29 mouse cellular contexts compared by ENCODE assay signal in the genomic region with DNA sequence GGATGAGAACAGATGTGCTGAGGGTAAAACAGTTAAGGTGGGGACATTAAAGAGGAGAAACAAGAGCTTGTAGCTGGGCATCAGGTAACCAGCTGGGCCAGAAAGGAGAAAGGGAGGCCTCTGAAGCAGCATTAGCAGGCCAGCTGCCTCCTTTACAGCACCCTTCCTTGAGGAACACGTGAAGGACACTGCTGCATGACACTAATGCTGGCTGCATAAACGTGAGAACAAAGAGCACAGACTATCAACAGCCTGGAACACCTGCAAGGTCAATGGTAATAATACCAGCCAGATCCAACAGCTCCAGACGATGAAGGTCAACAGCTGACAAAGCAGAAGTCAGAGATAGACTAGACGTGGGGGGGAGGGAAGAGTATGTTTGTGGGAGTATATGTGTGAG. TPM values are rescaled to one million over a fixed set of nuclear protein-coding genes. Genes with fewer than 3 reads are reported as not detected.
DNase-seq lines count a peak whose midpoint lies in the region; ATAC-seq and TF ChIP-seq lines count a peak whose summit lies in the region.
"Had no signal": no experiment of that assay in that cellular context is flagged by ENCODE, and none has a peak within 500 bp of the region (broad histone marks: within the 10 kb centered on the region; RNA-seq: fewer than 3 reads in every experiment).

No protein-coding gene starts in this region.

- no peak overlapping the region for H3K4me2 ChIP-seq in heart, postnatal 0 days (ENCODE audit: low read depth, low read length)
- no peak overlapping the region for H3K4me2 ChIP-seq in intestine, embryonic 16.5 days (ENCODE audit: low read depth, low read length)
- H3K4me2 ChIP-seq: heart, embryonic 13.5 days; hindbrain, embryonic 14.5 days; neural tube, embryonic 15.5 days had no signal

- no peak overlapping the region for H3K9ac ChIP-seq in heart, postnatal 0 days (replicated peaks; ENCODE audit: low read depth, low read length)
- H3K9ac ChIP-seq in intestine, embryonic 16.5 days (ENCODE audit: low read depth, low read length), result no peak overlapping the region
- H3K9ac ChIP-seq: heart, embryonic 13.5 days; hindbrain, embryonic 14.5 days; neural tube, embryonic 15.5 days had no signal

- 23% methylated on average over 4 of the region's 4 CpGs for WGBS in heart, postnatal 0 days
- 38% methylated on average over 4 of the region's 4 CpGs for WGBS in intestine, embryonic 16.5 days
- WGBS in heart, embryonic 10.5 days, result 63% methylated on average over 4 of the region's 4 CpGs

- no peaks in the 10 kb centered on the region for H3K36me3 ChIP-seq in heart, postnatal 0 days (replicated peaks; ENCODE audit: control insufficient read depth, insufficient read depth, low read length)
- no peaks in the 10 kb centered on the region for H3K36me3 ChIP-seq in intestine, embryonic 16.5 days (ENCODE audit: control insufficient read depth, insufficient read depth, low read length)
- H3K36me3 ChIP-seq in heart, embryonic 10.5 days, result no peaks in the 10 kb centered on the region
- H3K36me3 ChIP-seq: G1E; heart, embryonic 13.5 days; midbrain, embryonic 10.5 days; neural tube, embryonic 15.5 days had no signal

- peak; percentile 67; the same call in 1 of the 2 replicates for ATAC-seq in heart, postnatal 0 days (ENCODE audit: insufficient read depth, low read depth)
- peak; percentile 78 for ATAC-seq in intestine, embryonic 16.5 days
- ATAC-seq: activated CD4-positive, CD25-positive, alpha-beta regulatory T cell, adult 4 months; CD4-positive, CD25-positive, alpha-beta regulatory T cell, adult 4 months; forebrain, embryonic 14.5 days; inflammation-experienced regulatory T-cells, adult 6 months; lung, postnatal 0 days; Patski had no signal

- 0 out of 2 replicates have a peak, but pooled peaks cover 8% of the 10 kb centered on the region for H3K4me1 ChIP-seq in heart, postnatal 0 days (ENCODE audit: control insufficient read depth, insufficient read depth)
- H3K4me1 ChIP-seq in intestine, embryonic 16.5 days (ENCODE audit: control insufficient read depth, insufficient read depth, low read length), result peaks cover 22% of the 10 kb centered on the region
- H3K4me1 ChIP-seq in heart, embryonic 10.5 days, result no peaks in the 10 kb centered on the region
- H3K4me1 ChIP-seq: midbrain, embryonic 10.5 days; neural tube, embryonic 15.5 days had no signal

- no peak for TF ChIP-seq EP300 in heart, postnatal 0 days (IDR thresholded peaks at IDR 0.05; ENCODE audit: low read depth)

- DNase-seq in heart, postnatal 0 days (ENCODE audit: low spot score), result peak; percentile 26
- no peak for DNase-seq in heart, adult 9 months (ENCODE audit: low spot score in 2 of 2)
- DNase-seq in ovary, postnatal 36 days (ENCODE audit: low spot score), result peak; percentile 15
- no peak for DNase-seq in ovary, postnatal 10 days (ENCODE audit: low spot score)
- DNase-seq in cerebellum, adult 11 months, result no peak
- no peak for DNase-seq in heart, embryonic 10.5 days (ENCODE audit: low spot score)
- DNase-seq: adrenal gland, adult 8-10 months; cerebellum, adult 9-10 months; gastrocnemius, adult 2 months; kidney, adult 9 months; kidney, postnatal 25 days; layer of hippocampus, postnatal 36 days; retina, postnatal 1 day; thymus, postnatal 14 days had no signal

- H3K27ac ChIP-seq in heart, postnatal 0 days (ENCODE audit: low read depth), result no peak overlapping the region
- H3K27ac ChIP-seq in intestine, embryonic 16.5 days (ENCODE audit: low read length), result peak overlapping the region; percentile 52
- H3K27ac ChIP-seq in heart, embryonic 10.5 days, result no peak overlapping the region
- H3K27ac ChIP-seq: gastrocnemius, adult 2 months; heart, embryonic 13.5 days; hindbrain, embryonic 14.5 days; macrophage; midbrain, embryonic 10.5 days; neural tube, embryonic 15.5 days had no signal

- H3K9me3 ChIP-seq in heart, postnatal 0 days (replicated peaks; ENCODE audit: control insufficient read depth, low read length), result no peaks in the 10 kb centered on the region
- no peaks in the 10 kb centered on the region for H3K9me3 ChIP-seq in intestine, embryonic 16.5 days (ENCODE audit: control insufficient read depth, low read length)
- no peaks in the 10 kb centered on the region for H3K9me3 ChIP-seq in heart, embryonic 10.5 days
- H3K9me3 ChIP-seq: G1E; heart, embryonic 13.5 days; midbrain, embryonic 10.5 days; neural tube, embryonic 15.5 days had no signal

- H3K4me3 ChIP-seq in heart, postnatal 0 days (ENCODE audit: low read depth, low read length), result no peak overlapping the region
- H3K4me3 ChIP-seq in intestine, embryonic 16.5 days (ENCODE audit: low read length), result no peak overlapping the region
- H3K4me3 ChIP-seq in heart, embryonic 10.5 days, result no peak overlapping the region
- H3K4me3 ChIP-seq: gastrocnemius, adult 2 months; heart, embryonic 13.5 days; midbrain, embryonic 10.5 days; neural tube, embryonic 15.5 days had no signal

- no peak for TF ChIP-seq CTCF in heart, postnatal 0 days (IDR thresholded peaks at IDR 0.05; ENCODE audit: low read depth)

- H3K27me3 ChIP-seq in heart, postnatal 0 days (ENCODE audit: control insufficient read depth, insufficient read depth, low read length), result no peaks in the 10 kb centered on the region
- no peaks in the 10 kb centered on the region for H3K27me3 ChIP-seq in intestine, embryonic 16.5 days (replicated peaks; ENCODE audit: control insufficient read depth, insufficient read depth, low read length)
- H3K27me3 ChIP-seq in heart, embryonic 10.5 days (ENCODE audit: insufficient read depth, poor library complexity, severe bottlenecking), result no peaks in the 10 kb centered on the region
- H3K27me3 ChIP-seq: heart, embryonic 13.5 days; neural tube, embryonic 15.5 days; Patski had no signal

RNA-seq across cellular contexts. Expression of a gene that starts 22.1 kb away (rescaled TPM):
- total RNA-seq in heart, postnatal 0 days (2014; rRNA removed; ENCODE audit: low replicate concordance), result 9.4 and 9.9 TPM in 2 replicates
- 7.2 and 7.4 TPM in 2 replicates for polyA plus RNA-seq in heart, postnatal 0 days (2015; fragmentation: Nextera tagmentation; extraction: Ambion mirVana)
- 22.9 and 24.3 TPM in 2 replicates for polyA plus RNA-seq in intestine, embryonic 16.5 days (2015; fragmentation: Nextera tagmentation; extraction: Ambion mirVana)
- polyA plus RNA-seq in heart, embryonic 10.5 days (2016; fragmentation: Nextera tagmentation; extraction: Ambion mirVana), result 3.9 and 6.3 TPM in 2 replicates
- polyA plus RNA-seq: G1E had no signal

RNA-seq across cellular contexts. Expression of a gene that starts 41.3 kb away (rescaled TPM):
- total RNA-seq in heart, postnatal 0 days (2014; rRNA removed; ENCODE audit: low replicate concordance), result 921 and 1,307 TPM in 2 replicates
- 1,041 and 1,327 TPM in 2 replicates for polyA plus RNA-seq in heart, postnatal 0 days (2015; fragmentation: Nextera tagmentation; extraction: Ambion mirVana)
- 1,466 and 1,574 TPM in 2 replicates for polyA plus RNA-seq in intestine, embryonic 16.5 days (2015; fragmentation: Nextera tagmentation; extraction: Ambion mirVana)
- polyA plus RNA-seq in heart, embryonic 10.5 days (2016; fragmentation: Nextera tagmentation; extraction: Ambion mirVana), result 1,821 and 2,118 TPM in 2 replicates
- total RNA-seq: G1E had no signal
- polyA plus RNA-seq: G1E had no signal

RNA-seq across cellular contexts. Expression of a gene that starts 48.3 kb away (rescaled TPM):
- total RNA-seq in heart, postnatal 0 days (2014; rRNA removed; ENCODE audit: low replicate concordance), result 0.34 TPM in 1 of 2 replicates, not detected in the other
- not detected in 2 replicates for polyA plus RNA-seq in heart, postnatal 0 days (2015; fragmentation: Nextera tagmentation; extraction: Ambion mirVana)
- polyA plus RNA-seq in intestine, embryonic 16.5 days (2015; fragmentation: Nextera tagmentation; extraction: Ambion mirVana), result 2.6 TPM in 2 replicates
- polyA plus RNA-seq in heart, embryonic 10.5 days (2016; fragmentation: Nextera tagmentation; extraction: Ambion mirVana), result not detected in 2 replicates
- total RNA-seq: adrenal gland, adult 8-10 months; gastrocnemius, adult 2 months; heart, postnatal 25 days; layer of hippocampus, postnatal 36 days had no signal
- polyA plus RNA-seq: activated CD4-positive, CD25-positive, alpha-beta regulatory T cell, adult 4 months; CD4-positive, CD25-positive, alpha-beta regulatory T cell, adult 4 months; forebrain, embryonic 14.5 days; frontal cortex, adult 2 months; G1E; hindbrain, embryonic 14.5 days; inflammation-experienced regulatory T-cells, adult 6 months; neural tube, embryonic 15.5 days had no signal

Comparison
In these comparisons a context has a peak if more than half of its experiments do, and no peak if none do; other contexts are left out.
1. DNase-seq: peak in heart, postnatal 0 days (single experiment) and ovary, postnatal 36 days (single experiment); none in heart, adult 9 months (0 of 2), ovary, postnatal 10 days (single experiment), cerebellum, adult 11 months (single experiment) and heart, embryonic 10.5 days (single experiment).